Mouse (Mus musculus): ENCODE measurements around the gene Vmn2r121. TPM values are rescaled to one million over a fixed set of nuclear protein-coding genes. Genes with fewer than 3 reads are reported as not detected.

Gene Vmn2r121
- polyA plus RNA-seq (2017; shearing (Covaris generic)) = not detected

GRCm38 (mm10) chrX:124135852-124136251 is at the start of gene Vmn2r121:
TSS of gene Vmn2r121 (minus strand) at chrX:124135952.

